Mouse (Mus musculus) bone marrow macrophage, adult 2 months (primary cell): ENCODE results near the gene Rab6a. TPM values are rescaled to one million over a fixed set of nuclear protein-coding genes. Genes with fewer than 3 reads are reported as not detected.

Source experiments
- H3K27ac ChIP-seq: 2 replicates; pipeline ENCODE4 v1.5.1; 2012; ENCODE audit warnings: low read depth, low read length; ENCODE audit not compliant: insufficient read depth
- H3K4me1 ChIP-seq: 2 replicates; pipeline ENCODE4 v1.6.1; 2012; ENCODE audit warnings: low read length; ENCODE audit not compliant: control insufficient read depth, insufficient read depth
- H3K4me3 ChIP-seq: 2 replicates; pipeline ENCODE4 v1.5.1; 2012; ENCODE audit warnings: mild to moderate bottlenecking, low read length, moderate library complexity; ENCODE audit not compliant: insufficient read depth
- CTCF ChIP-seq: IDR thresholded peaks from 2 replicates; pipeline ENCODE4 v1.5.1; 2012; ENCODE audit warnings: low read depth, mild to moderate bottlenecking, low read length, moderate library complexity
- POLR2A ChIP-seq: IDR thresholded peaks from 2 replicates; pipeline ENCODE4 v1.6.1; 2012; ENCODE audit warnings: mild to moderate bottlenecking, low read depth, low read length, borderline replicate concordance
- polyA plus RNA-seq: library from polyadenylated mRNA; stranded (reverse); fragments of >200 nt; gene quantifications from 2 replicates; pipeline ENCODE4 v1.2.4, GENCODE M21; 2012; ENCODE audit not compliant: missing spikeins, insufficient read depth, insufficient read length

Gene Rab6a
- polyA plus RNA-seq, 1 experiment, result 74.1 TPM

DNA sequence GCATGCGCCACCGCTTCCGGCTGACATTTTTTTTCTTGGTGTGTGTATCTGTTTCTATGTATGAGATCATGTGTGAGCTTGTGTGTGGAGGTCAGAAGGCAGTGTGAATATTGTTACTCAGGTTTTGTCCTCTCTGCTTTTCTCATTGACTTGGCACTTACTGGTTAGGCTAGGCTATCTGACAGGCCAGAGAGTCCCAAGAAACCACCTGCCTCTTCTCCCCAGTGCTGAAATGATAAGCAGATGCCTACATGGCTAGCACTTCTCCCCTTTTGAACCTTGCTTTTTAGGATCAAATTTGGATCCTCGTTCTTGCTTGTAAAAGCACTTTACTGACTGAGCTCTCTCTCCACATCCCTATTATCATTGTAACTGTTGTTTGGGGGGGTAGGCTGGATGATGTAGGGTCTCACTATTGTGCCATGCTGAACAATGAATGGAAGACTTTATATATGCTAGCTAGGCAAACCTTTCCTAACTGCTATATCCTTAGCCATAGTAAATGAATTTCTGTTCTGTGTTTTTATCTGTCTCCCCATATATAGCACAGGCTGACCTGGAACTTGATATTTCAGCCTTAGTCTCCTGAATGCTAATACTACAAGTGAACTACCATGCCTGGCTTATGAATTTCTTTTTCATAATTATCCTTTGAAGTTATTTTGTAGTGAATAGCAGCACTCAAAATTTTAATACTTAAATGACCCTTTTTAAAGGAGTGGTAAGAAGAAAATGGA, 9.1 kb downstream of the Rab6a start:
- H3K4me1 ChIP-seq, result 0 out of 2 replicates have a peak, but pooled peaks cover 3% of the 10 kb centered on the region
- no peak overlapping the region for H3K4me3 ChIP-seq
- TF ChIP-seq POLR2A, result no peak
- TF ChIP-seq CTCF, result no peak
- H3K27ac ChIP-seq, result no peak overlapping the region

DNA sequence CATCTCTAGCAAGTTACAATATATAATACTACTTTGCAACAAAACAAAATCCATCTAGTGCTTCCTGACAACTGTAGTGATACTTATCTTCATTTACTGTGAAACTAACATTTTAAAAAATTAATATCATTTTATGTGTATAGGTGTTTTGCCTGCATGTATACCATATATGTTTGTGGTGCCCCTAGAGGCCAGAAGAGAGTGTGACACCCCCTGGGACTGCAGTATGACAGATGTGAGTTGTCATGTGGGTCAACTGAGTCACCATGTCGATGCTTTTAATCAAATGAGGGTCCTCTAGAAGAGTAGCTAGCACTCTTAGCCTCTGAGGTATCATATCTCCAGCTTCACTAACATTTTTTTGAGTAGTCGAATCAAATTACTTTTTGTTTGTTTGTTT, 15.1 kb downstream of the Rab6a start:
- H3K4me3 ChIP-seq, result no peak overlapping the region
- 0 out of 2 replicates have a peak, but pooled peaks cover 6% of the 10 kb centered on the region for H3K4me1 ChIP-seq
- no peak for TF ChIP-seq CTCF
- no peak for TF ChIP-seq POLR2A
- no peak overlapping the region for H3K27ac ChIP-seq

DNA sequence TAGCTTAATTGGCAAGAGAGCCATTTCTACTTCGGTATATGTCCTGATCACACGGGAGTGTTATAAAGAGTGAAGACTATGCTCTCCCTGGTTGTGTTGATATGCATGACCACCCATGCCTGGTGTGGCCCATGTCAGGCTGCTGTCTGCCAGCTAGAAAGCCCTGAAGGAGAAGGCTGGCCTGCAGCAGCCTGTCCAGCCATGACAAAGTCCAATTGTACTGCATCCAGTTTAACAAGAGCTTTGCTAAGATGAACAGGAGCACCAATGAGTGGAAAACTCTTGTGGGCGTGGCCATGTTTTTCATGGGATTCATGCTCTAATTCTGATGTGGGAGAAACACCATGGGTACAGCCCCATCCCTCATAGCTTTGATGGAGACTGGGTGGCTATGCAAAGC, 17.3 kb downstream of the Rab6a start:
- H3K4me3 ChIP-seq, result no peak overlapping the region
- H3K27ac ChIP-seq, result no peak overlapping the region
- TF ChIP-seq POLR2A (no peak), CTCF (no peak)
- H3K4me1 ChIP-seq, result 0 out of 2 replicates have a peak, but pooled peaks cover 6% of the 10 kb centered on the region

DNA sequence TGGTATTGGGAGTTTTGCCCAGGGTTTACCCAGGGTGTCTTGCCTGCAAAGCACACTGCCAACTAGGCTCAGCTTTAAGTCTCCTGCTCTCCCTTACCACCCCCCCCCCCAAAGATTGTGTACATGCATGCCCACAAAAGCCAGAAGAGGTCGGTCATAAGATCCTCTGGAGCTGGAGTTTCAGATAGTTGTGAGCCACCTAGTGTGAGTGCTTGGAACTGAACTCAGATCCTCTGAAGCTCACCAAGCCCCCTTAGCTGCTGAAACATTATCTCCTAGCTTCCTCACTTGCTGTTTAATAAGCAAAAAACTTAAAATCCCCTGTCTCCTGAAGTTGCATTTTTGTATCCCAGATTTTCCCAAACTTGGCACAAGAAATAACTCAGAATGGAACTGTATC, 30.4 kb downstream of the Rab6a start:
- no peak overlapping the region for H3K27ac ChIP-seq
- H3K4me1 ChIP-seq, result no peaks in the 10 kb centered on the region
- no peak overlapping the region for H3K4me3 ChIP-seq
- TF ChIP-seq CTCF (no peak), POLR2A (no peak)

DNA sequence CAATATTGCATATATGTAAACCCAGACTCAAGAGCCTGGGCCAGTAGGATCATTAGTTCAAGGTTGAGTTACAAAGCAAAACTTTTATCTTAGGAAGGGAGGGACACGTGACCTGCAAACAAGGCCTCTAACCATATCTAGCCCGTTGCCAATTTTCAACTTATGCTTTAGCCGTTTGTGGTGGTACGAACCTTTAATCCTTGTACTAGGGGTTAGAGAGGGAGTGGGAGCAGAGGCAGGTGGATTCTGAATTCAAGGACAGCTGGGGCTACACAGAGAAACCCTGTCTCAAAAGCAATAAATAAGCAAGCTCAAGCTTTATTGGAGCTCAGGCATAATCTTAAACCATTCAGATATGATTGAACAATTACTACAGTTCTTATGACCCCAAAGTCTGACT, 35.2 kb downstream of the Rab6a start:
- Histone ChIP-seq H3K4me1 (no peaks in the 10 kb centered on the region), H3K27ac (no peak overlapping the region), H3K4me3 (no peak overlapping the region)
- TF ChIP-seq CTCF, result no peak
- TF ChIP-seq POLR2A, result no peak

DNA sequence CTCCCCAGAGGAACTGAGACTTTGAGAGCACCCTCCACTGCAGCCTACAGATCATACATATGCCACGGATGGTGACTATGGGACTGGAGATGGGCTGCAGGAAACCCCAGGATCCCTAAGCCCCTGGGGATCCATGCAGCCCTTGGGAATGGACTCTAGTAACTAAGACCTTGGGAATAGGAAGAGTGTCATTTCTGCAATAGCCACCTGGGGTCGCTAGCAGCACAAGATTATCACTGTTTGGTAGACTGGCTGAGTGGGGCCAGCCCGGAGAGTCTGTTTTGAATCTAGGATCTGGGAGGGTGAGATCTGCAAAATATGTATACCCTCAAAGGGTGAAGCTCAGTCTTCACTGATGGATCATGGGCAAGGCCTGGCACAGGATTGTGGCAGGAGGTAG, 37.9 kb downstream of the Rab6a start:
- H3K27ac ChIP-seq, result no peak overlapping the region

DNA sequence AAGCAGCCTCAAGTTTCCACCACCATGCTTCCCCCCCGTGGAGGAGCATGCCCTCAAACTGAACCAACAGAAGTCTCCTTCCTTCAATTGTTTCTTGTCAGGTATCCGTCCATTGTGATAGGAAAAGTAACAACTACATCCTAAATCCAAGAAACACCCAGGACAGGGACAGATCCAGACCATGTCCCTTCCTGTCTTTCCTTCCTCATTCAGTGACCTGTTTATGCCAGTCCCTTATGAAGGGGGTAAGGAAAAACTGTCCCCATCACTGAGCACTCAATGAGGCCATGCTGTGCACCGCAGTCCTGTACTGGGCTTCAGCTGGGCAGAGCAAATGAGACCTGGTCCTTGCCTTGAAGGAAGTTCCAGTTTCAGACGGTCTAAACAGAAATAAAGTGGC, 41.9 kb downstream of the Rab6a start:
- H3K4me3 ChIP-seq, result no peak overlapping the region
- H3K27ac ChIP-seq, result no peak overlapping the region
- H3K4me1 ChIP-seq, result no peaks in the 10 kb centered on the region
- TF ChIP-seq POLR2A, result no peak
- no peak for TF ChIP-seq CTCF

More for the DNA sequence above, 37.9 kb downstream of the Rab6a start:
- H3K4me1 ChIP-seq, result no peaks in the 10 kb centered on the region
- TF ChIP-seq CTCF (peak; percentile 57; the same call in 1 of the 2 replicates), POLR2A (no peak)
- H3K4me3 ChIP-seq, result no peak overlapping the region

DNA sequence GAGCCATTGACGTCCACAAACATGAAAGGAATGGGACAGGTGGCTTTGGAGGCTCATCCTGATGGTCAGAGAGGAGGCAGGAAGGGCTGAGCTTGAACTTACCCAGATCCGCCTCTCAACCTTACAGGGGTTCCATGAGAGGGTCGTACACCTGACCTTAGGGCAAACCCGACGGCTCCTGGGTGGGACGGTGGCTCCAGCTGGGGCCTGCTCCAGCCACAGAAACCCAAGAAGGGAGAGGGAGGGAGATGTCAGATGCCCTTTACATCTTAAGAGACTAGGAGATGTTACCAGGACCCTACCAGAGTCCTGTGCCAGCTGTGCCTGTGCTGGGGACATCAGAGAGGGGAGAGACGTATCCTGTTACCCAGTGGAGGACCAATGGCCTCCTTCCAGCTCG, 42.6 kb downstream of the Rab6a start:
- H3K27ac ChIP-seq, result no peak overlapping the region
- H3K4me3 ChIP-seq, result no peak overlapping the region
- no peak for TF ChIP-seq POLR2A
- no peak for TF ChIP-seq CTCF
- H3K4me1 ChIP-seq, result no peaks in the 10 kb centered on the region

DNA sequence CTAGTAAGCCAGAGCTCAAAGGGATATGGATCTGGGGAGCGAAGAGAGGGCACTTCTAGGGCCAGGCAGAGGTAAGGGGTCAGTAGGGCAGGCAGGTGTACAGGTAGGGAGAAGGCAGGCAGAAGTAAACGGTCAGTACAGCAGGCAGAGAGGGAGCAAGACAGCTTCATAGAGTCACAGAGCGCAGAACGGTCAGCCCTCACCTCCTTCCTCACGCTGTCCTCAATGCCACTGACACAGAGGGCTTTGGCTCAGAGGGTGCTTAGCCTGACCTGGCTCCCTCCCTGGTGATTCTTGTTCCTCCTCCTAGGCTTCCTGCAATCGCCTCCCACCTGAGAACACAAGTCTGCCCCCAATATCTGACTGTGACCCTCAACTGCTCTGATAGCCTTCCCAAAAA, 43.2 kb downstream of the Rab6a start:
- Histone ChIP-seq H3K4me1 (no peaks in the 10 kb centered on the region), H3K4me3 (no peak overlapping the region), H3K27ac (no peak overlapping the region)
- TF ChIP-seq CTCF (no peak), POLR2A (no peak)

DNA sequence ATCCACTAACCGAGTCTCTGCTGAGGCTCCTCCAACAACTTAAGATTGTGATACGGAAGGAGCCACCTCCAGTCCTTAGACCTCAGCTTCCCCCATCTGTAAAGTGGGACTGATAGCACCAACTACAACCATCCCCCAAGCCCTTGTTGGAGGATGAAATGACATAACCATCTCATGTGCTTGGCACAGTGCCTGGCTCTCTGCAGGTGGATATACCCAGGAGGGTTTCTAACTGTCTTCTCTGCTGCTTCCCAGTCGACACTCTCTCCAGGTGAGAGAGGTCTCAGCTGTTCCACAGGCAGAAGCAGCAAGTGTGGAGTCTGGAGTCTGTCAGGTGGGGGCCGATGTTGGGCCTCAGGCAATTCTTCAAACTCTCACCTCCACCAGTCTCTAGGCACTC, 43.8 kb downstream of the Rab6a start:
- no peak for TF ChIP-seq CTCF
- Histone ChIP-seq H3K4me1 (no peaks in the 10 kb centered on the region), H3K27ac (no peak overlapping the region), H3K4me3 (no peak overlapping the region)
